Mouse (Mus musculus) kidney, postnatal 25 days (tissue): ENCODE results near the gene Lhx4.

Experiments
- DNase-seq, 2 experiments: peaks; one replicate each; pipeline ENCODE4 v3.0.0; 2021; ENCODE audit warnings: mixed read lengths in 2 of 2

Lhx4 gene

GRCm38 (mm10) chr1:155741988-155742387 lies 9.5 kb downstream of the Lhx4 start:
- DNase-seq = peak in 1 of 2 experiments; percentile 35

- DNase-seq = no peak
These were observed 10.0 kb downstream of the Lhx4 start for GRCm38 (mm10) chr1:155741378-155741945.

GRCm38 (mm10) chr1:155740622-155741377 lies 10.7 kb downstream of the Lhx4 start:
- peak; percentile 28 to 57 for DNase-seq

- no peak for DNase-seq
These were observed 13.6 kb downstream of the Lhx4 start for GRCm38 (mm10) chr1:155737809-155738383.

GRCm38 (mm10) chr1:155737017-155737808 lies 14.3 kb downstream of the Lhx4 start:
- no peak for DNase-seq

- no peak for DNase-seq
These were observed 15.2 kb downstream of the Lhx4 start for GRCm38 (mm10) chr1:155736096-155736825.

GRCm38 (mm10) chr1:155731156-155731555 lies 20.3 kb downstream of the Lhx4 start:
- no peak for DNase-seq

- no peak for DNase-seq
These were observed 22.2 kb downstream of the Lhx4 start for GRCm38 (mm10) chr1:155729113-155729795.

GRCm38 (mm10) chr1:155727830-155728229 lies 23.7 kb downstream of the Lhx4 start:
- DNase-seq = no peak

GRCm38 (mm10) chr1:155725876-155726275 lies 25.6 kb downstream of the Lhx4 start:
- DNase-seq = no peak

- no peak for DNase-seq
These were observed 27.2 kb downstream of the Lhx4 start for GRCm38 (mm10) chr1:155724301-155724700.

- peak; percentile 49 to 65 for DNase-seq
These were observed 29.3 kb downstream of the Lhx4 start for GRCm38 (mm10) chr1:155722185-155722584.

- DNase-seq = peak in 1 of 2 experiments; percentile 58
These were observed 30.0 kb downstream of the Lhx4 start for GRCm38 (mm10) chr1:155721443-155721842.

- no peak for DNase-seq
These were observed 31.5 kb downstream of the Lhx4 start for GRCm38 (mm10) chr1:155720006-155720405.

GRCm38 (mm10) chr1:155718851-155719250 lies 32.6 kb downstream of the Lhx4 start:
- no peak for DNase-seq

GRCm38 (mm10) chr1:155717301-155717700 lies 34.2 kb downstream of the Lhx4 start:
- no peak for DNase-seq

- DNase-seq = no peak
These were observed 36.1 kb downstream of the Lhx4 start for GRCm38 (mm10) chr1:155715366-155715765.

- no peak for DNase-seq
These were observed 38.2 kb downstream of the Lhx4 start for GRCm38 (mm10) chr1:155713306-155713705.

- DNase-seq = no peak
These were observed 47.3 kb downstream of the Lhx4 start for GRCm38 (mm10) chr1:155704182-155704581.

GRCm38 (mm10) chr1:155703191-155703680 lies 48.2 kb downstream of the Lhx4 start:
- DNase-seq = no peak

- DNase-seq = no peak
These were observed 50.6 kb downstream of the Lhx4 start for GRCm38 (mm10) chr1:155700886-155701285.
